8 mouse cellular contexts compared by ENCODE assay signal in the genomic region with DNA sequence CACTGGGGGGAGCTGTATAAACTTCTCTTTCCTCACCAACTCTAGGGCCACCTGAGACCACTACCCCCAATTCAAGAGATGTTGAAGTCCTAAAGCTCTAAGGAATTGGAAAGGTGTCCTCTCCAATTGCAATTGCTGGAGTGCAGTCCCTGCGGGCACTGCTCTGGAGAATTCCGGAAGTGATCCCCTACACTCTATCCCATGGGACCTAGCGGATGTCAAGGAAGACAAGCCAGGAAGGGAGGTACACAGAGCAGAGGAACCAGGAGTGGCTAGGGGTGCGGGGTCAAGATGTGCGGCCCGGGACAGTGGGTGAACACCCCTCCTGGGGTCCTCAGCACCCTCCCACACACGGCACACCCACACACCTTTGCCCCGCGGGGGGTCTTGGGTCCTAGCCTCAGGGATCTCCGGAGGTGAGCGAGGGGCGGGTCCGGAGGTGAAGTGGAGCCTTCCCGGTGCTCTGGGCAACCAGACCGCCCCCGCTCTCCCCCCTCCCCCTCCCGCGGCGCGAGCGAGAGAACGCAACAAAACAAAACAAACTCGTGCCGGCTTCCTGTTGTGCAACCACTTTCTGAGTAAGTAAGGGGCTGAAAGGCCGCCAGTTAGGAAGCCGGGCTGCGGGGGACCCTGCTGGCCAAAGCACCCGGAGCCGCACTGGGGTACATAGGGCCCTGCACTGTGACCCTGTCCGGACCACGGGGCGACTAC. TPM values are rescaled to one million over a fixed set of nuclear protein-coding genes. Genes with fewer than 3 reads are reported as not detected.
DNase-seq lines count a peak whose midpoint lies in the region; ATAC-seq and TF ChIP-seq lines count a peak whose summit lies in the region.

No protein-coding gene starts in this region.

- H3K27ac ChIP-seq in layer of hippocampus, adult 2 months: peak overlapping the region; percentile 90
- H3K27ac ChIP-seq in heart, embryonic 10.5 days: peak overlapping the region; percentile 63; the same call in 1 of the 2 replicates
- H3K27ac ChIP-seq in kidney, embryonic 14.5 days (ENCODE audit: low read depth, low read length): no peak overlapping the region

- TF ChIP-seq CTCF in layer of hippocampus, adult 2 months (conservative IDR thresholded peaks at IDR 0.05): no peak

- under 1% methylated on average over 30 of the region's 32 CpGs for WGBS in heart, embryonic 10.5 days
- WGBS in kidney, embryonic 14.5 days: 1% methylated on average over 27 of the region's 32 CpGs

- no peaks in the 10 kb centered on the region for H3K36me3 ChIP-seq in heart, embryonic 10.5 days
- H3K36me3 ChIP-seq in kidney, embryonic 14.5 days (ENCODE audit: control insufficient read depth, insufficient read depth, low read length): no peaks in the 10 kb centered on the region

- H3K4me2 ChIP-seq in kidney, embryonic 14.5 days (replicated peaks; ENCODE audit: low read depth, low read length): peak overlapping the region; percentile 99

- peaks cover 32% of the 10 kb centered on the region for H3K4me1 ChIP-seq in heart, embryonic 10.5 days
- H3K4me1 ChIP-seq in kidney, embryonic 14.5 days (ENCODE audit: control insufficient read depth, insufficient read depth, low read length): peaks cover 21% of the 10 kb centered on the region; the same call in 1 of the 2 replicates

- H3K27me3 ChIP-seq in heart, embryonic 10.5 days (ENCODE audit: insufficient read depth, poor library complexity, severe bottlenecking): peaks cover 59% of the 10 kb centered on the region
- H3K27me3 ChIP-seq in kidney, embryonic 14.5 days (ENCODE audit: control insufficient read depth, insufficient read depth, low read length): peaks cover 14% of the 10 kb centered on the region

- peak overlapping the region; percentile 72 for H3K9ac ChIP-seq in kidney, embryonic 14.5 days (ENCODE audit: low read depth, low read length)

- no peaks in the 10 kb centered on the region for H3K9me3 ChIP-seq in heart, embryonic 10.5 days
- H3K9me3 ChIP-seq in kidney, embryonic 14.5 days (ENCODE audit: control insufficient read depth, low read length): no peaks in the 10 kb centered on the region

- DNase-seq in layer of hippocampus, adult 2 months (ENCODE audit: low spot score in 2 of 2): peak in 1 of 2 experiments; percentile 17
- DNase-seq in layer of hippocampus, postnatal 36 days: no peak
- peak; percentile 40 for DNase-seq in embryo, embryonic 11 days
- peak; percentile 78 for DNase-seq in heart, embryonic 10.5 days (ENCODE audit: low spot score)
- DNase-seq in lung, postnatal 14 days: peak; percentile 68
- peak; percentile 19 for DNase-seq in right cerebral cortex, postnatal 4 days

- peak; percentile 50; the same call in 1 of the 2 replicates for ATAC-seq in kidney, embryonic 14.5 days (ENCODE audit: low FRiP score, low TSS enrichment)
- ATAC-seq in monocyte, adult 5-6 weeks (replicated peaks; ENCODE audit: insufficient number of reproducible peaks, low FRiP score, low TSS enrichment, poor library complexity, severe bottlenecking): no peak

- H3K4me3 ChIP-seq in layer of hippocampus, adult 2 months: peak overlapping the region; percentile 75
- H3K4me3 ChIP-seq in heart, embryonic 10.5 days: peak overlapping the region; percentile 73
- H3K4me3 ChIP-seq in kidney, embryonic 14.5 days (ENCODE audit: low read length): peak overlapping the region; percentile 71

RNA-seq across cellular contexts. Expression of a gene that starts 2.0 kb away (rescaled TPM):
- total RNA-seq in layer of hippocampus, adult 2 months (2021): 10 to 100 TPM; 33.0 to 36.4 TPM
- 10 to 100 TPM; 21.8 to 27.3 TPM for total RNA-seq in layer of hippocampus, postnatal 36 days (2021)
- polyA plus RNA-seq in heart, embryonic 10.5 days (2016; fragmentation: Nextera tagmentation; extraction: Ambion mirVana): 0.99 and 1.4 TPM in 2 replicates
- 7.1 and 7.9 TPM in 2 replicates for polyA plus RNA-seq in kidney, embryonic 14.5 days (2014; fragmentation: Nextera tagmentation; extraction: Ambion mirVana)
- 0.43 to 1.6 TPM (median 0.97 TPM) in 3 replicates for total RNA-seq in monocyte, adult 5-6 weeks (2017)

Comparison
In these comparisons a context has a peak if more than half of its experiments do, and no peak if none do; other contexts are left out.
1. DNase-seq: peak in embryo, embryonic 11 days (single experiment), heart, embryonic 10.5 days (single experiment), lung, postnatal 14 days (single experiment) and right cerebral cortex, postnatal 4 days (single experiment); none in layer of hippocampus, postnatal 36 days (0 of 2).
2. Peak in every context shown above with its lines, with median percentiles within 50 percentile points of each other: H3K4me3 ChIP-seq.